Mouse (Mus musculus) embryonic fibroblast, embryonic 13.5 days (primary cell): Measurements from ENCODE around the gene Efcab3.

Experiments
- CTCF ChIP-seq: IDR thresholded peaks from 2 replicates; pipeline ENCODE4 v1.5.1; 2011; ENCODE audit warnings: mild to moderate bottlenecking, control low read depth, low read length, moderate library complexity, borderline replicate concordance; ENCODE audit not compliant: insufficient read depth
- POLR2A ChIP-seq: IDR thresholded peaks from 2 replicates; pipeline ENCODE4 v1.6.1; 2011; ENCODE audit warnings: low read depth, mild to moderate bottlenecking, control low read depth, low read length, moderate library complexity

GRCm38 (mm10) chr11:105149353-105149752, 86.0 kb downstream of the Efcab3 start:
- TF ChIP-seq POLR2A (no peak), CTCF (no peak)
